Mouse (Mus musculus) cerebellum, postnatal 14 days (tissue): ENCODE results near the gene Dnmt3c.
A peak's percentile ranks its signal among the peaks of the same experiment; 100 is the strongest.
"Not testable (repeated sequence)": the region's sequence is repeated elsewhere in the genome, so short reads cannot be mapped to it uniquely, and the experiment has no call there.

ENCODE experiments used
- DNase-seq, 2 experiments: peaks; one replicate each; pipeline ENCODE4 v3.0.0; 2021; ENCODE audit warnings: mixed read lengths in 2 of 2

The Dnmt3c gene

GRCm38 (mm10) chr2:153696352-153696751, at the start of gene Dnmt3c:
Gene Dnmt3c, plus strand, starts transcription at chr2:153696652.
- no peak for DNase-seq

GRCm38 (mm10) chr2:153648773-153649297, 47.6 kb upstream of the Dnmt3c start:
- peak in 1 of 2 experiments; percentile 12 for DNase-seq

- peak; percentile 73 to 79 for DNase-seq
Measured at GRCm38 (mm10) chr2:153649298-153650013, 47.0 kb upstream of the Dnmt3c start, which contains the start of gene Dnmt3b. Gene Dnmt3b, plus strand, starts transcription at chr2:153649450.

- peak in 1 of 2 experiments; percentile 32 for DNase-seq
Measured at GRCm38 (mm10) chr2:153650014-153650687, 46.3 kb upstream of the Dnmt3c start.

GRCm38 (mm10) chr2:153651681-153652080, 44.8 kb upstream of the Dnmt3c start:
- DNase-seq = no peak

- DNase-seq = not testable (repeated sequence)
Measured at GRCm38 (mm10) chr2:153657659-153658058, 38.8 kb upstream of the Dnmt3c start.

GRCm38 (mm10) chr2:153660616-153661015, 35.8 kb upstream of the Dnmt3c start:
- DNase-seq = peak; percentile 18 to 59

GRCm38 (mm10) chr2:153665401-153665800, 31.1 kb upstream of the Dnmt3c start:
- DNase-seq = no peak

GRCm38 (mm10) chr2:153668754-153669376, 27.6 kb upstream of the Dnmt3c start:
- peak; percentile 48 to 71 for DNase-seq

- DNase-seq = peak; percentile 31 to 37
Measured at GRCm38 (mm10) chr2:153670111-153670510, 26.3 kb upstream of the Dnmt3c start.

- DNase-seq = no peak
Measured at GRCm38 (mm10) chr2:153672619-153673018, 23.8 kb upstream of the Dnmt3c start.

GRCm38 (mm10) chr2:153675364-153675763, 21.1 kb upstream of the Dnmt3c start:
- not testable (repeated sequence) for DNase-seq

GRCm38 (mm10) chr2:153676944-153677343, 19.5 kb upstream of the Dnmt3c start:
- DNase-seq = no peak

GRCm38 (mm10) chr2:153677550-153677949, 18.9 kb upstream of the Dnmt3c start:
- DNase-seq = no peak

GRCm38 (mm10) chr2:153679959-153680358, 16.5 kb upstream of the Dnmt3c start:
- no peak for DNase-seq

GRCm38 (mm10) chr2:153693413-153693812, 3.0 kb upstream of the Dnmt3c start:
- DNase-seq = not testable (repeated sequence)

GRCm38 (mm10) chr2:153694462-153695085, 1.9 kb upstream of the Dnmt3c start:
- peak; percentile 45 to 70 for DNase-seq

GRCm38 (mm10) chr2:153703389-153703788, 6.9 kb downstream of the Dnmt3c start:
- peak; percentile 15 to 25 for DNase-seq

- peak; percentile 39 to 57 for DNase-seq
Measured at GRCm38 (mm10) chr2:153710701-153711330, 14.4 kb downstream of the Dnmt3c start.

- DNase-seq = peak in 1 of 2 experiments; percentile 15
Measured at GRCm38 (mm10) chr2:153712646-153713091, 16.2 kb downstream of the Dnmt3c start.

GRCm38 (mm10) chr2:153713227-153713626, 16.8 kb downstream of the Dnmt3c start:
- DNase-seq = peak; percentile 65 to 71

GRCm38 (mm10) chr2:153717861-153718260, 21.4 kb downstream of the Dnmt3c start:
- not testable (repeated sequence) for DNase-seq
